24 mouse cellular contexts compared by ENCODE assay signal in genomic region chr11:43976024-43976423, GRCm38 (mm10).
DNase-seq lines count a peak whose midpoint lies in the region; ATAC-seq and TF ChIP-seq lines count a peak whose summit lies in the region.
"Had no signal": no experiment of that assay in that cellular context is flagged by ENCODE, and none has a peak within 500 bp of the region (broad histone marks: within the 10 kb centered on the region; RNA-seq: fewer than 3 reads in every experiment).

No protein-coding gene starts in this region.

- no peak overlapping the region for H3K9ac ChIP-seq in kidney, embryonic 15.5 days
- H3K9ac ChIP-seq in kidney, postnatal 0 days (ENCODE audit: low read depth, low read length), result no peak overlapping the region
- H3K9ac ChIP-seq: embryonic facial prominence, embryonic 12.5 days; forebrain, embryonic 13.5 days; forebrain, embryonic 15.5 days had no signal

- DNase-seq in heart, adult 11 months, result peak; percentile 79
- DNase-seq in heart, postnatal 14 days, result no peak
- no peak for DNase-seq in kidney, adult 9 months
- peak; percentile 83 for DNase-seq in kidney, postnatal 0 days (ENCODE audit: low spot score)
- no peak for DNase-seq in kidney, adult 18-20 months
- DNase-seq: adrenal gland, adult 8-10 months; adrenal gland, postnatal 14 days; adrenal gland, postnatal 36 days; B cell, adult 2 months; cerebellum, adult 11-12 months; cerebellum, adult 2 months; cerebellum, adult 9-10 months; cerebellum, postnatal 10 days; cerebellum, postnatal 25 days had no signal

- no peaks in the 10 kb centered on the region for H3K27me3 ChIP-seq in kidney, embryonic 15.5 days
- no peaks in the 10 kb centered on the region for H3K27me3 ChIP-seq in kidney, postnatal 0 days (ENCODE audit: insufficient read depth, low read length)
- H3K27me3 ChIP-seq: CH12.LX; embryonic facial prominence, embryonic 12.5 days; forebrain, embryonic 13.5 days; forebrain, embryonic 15.5 days; Patski had no signal

- no peak for TF ChIP-seq CTCF in kidney, postnatal 0 days (IDR thresholded peaks at IDR 0.05; ENCODE audit: low read depth)

- ATAC-seq in kidney, embryonic 15.5 days (replicated peaks; ENCODE audit: low FRiP score), result peak; percentile 98
- ATAC-seq in kidney, postnatal 0 days (replicated peaks; ENCODE audit: low FRiP score, low read depth), result peak; percentile 85
- ATAC-seq: activated CD4-positive, CD25-positive, alpha-beta regulatory T cell, adult 4 months; CD4-positive, CD25-positive, alpha-beta regulatory T cell, adult 4 months; forebrain, embryonic 13.5 days; forebrain, embryonic 15.5 days; Patski had no signal

- H3K4me3 ChIP-seq in kidney, embryonic 15.5 days (replicated peaks), result no peak overlapping the region
- no peak overlapping the region for H3K4me3 ChIP-seq in kidney, postnatal 0 days (replicated peaks; ENCODE audit: low read depth, low read length)
- H3K4me3 ChIP-seq: embryonic facial prominence, embryonic 10.5 days; embryonic facial prominence, embryonic 12.5 days; forebrain, embryonic 13.5 days; forebrain, embryonic 15.5 days had no signal

- no peaks in the 10 kb centered on the region for H3K36me3 ChIP-seq in kidney, embryonic 15.5 days
- no peaks in the 10 kb centered on the region for H3K36me3 ChIP-seq in kidney, postnatal 0 days (ENCODE audit: insufficient read depth, low read length)
- H3K36me3 ChIP-seq: embryonic facial prominence, embryonic 10.5 days; embryonic facial prominence, embryonic 12.5 days; forebrain, embryonic 15.5 days; G1E had no signal

- no peaks in the 10 kb centered on the region for H3K4me1 ChIP-seq in kidney, embryonic 15.5 days
- no peaks in the 10 kb centered on the region for H3K4me1 ChIP-seq in kidney, postnatal 0 days (replicated peaks; ENCODE audit: insufficient read depth, low read length)
- H3K4me1 ChIP-seq: embryonic facial prominence, embryonic 12.5 days had no signal

- no peak overlapping the region for H3K27ac ChIP-seq in kidney, embryonic 15.5 days
- H3K27ac ChIP-seq in kidney, postnatal 0 days, result no peak overlapping the region
- H3K27ac ChIP-seq: embryonic facial prominence, embryonic 10.5 days; embryonic facial prominence, embryonic 12.5 days; forebrain, embryonic 13.5 days; forebrain, embryonic 15.5 days had no signal

- 26% methylated on average over 4 of the region's 4 CpGs for WGBS in kidney, embryonic 15.5 days
- WGBS in kidney, postnatal 0 days, result 24% methylated on average over 4 of the region's 4 CpGs

- no peaks in the 10 kb centered on the region for H3K9me3 ChIP-seq in kidney, embryonic 15.5 days (replicated peaks)
- no peaks in the 10 kb centered on the region for H3K9me3 ChIP-seq in kidney, postnatal 0 days (replicated peaks; ENCODE audit: low read length)
- H3K9me3 ChIP-seq: embryonic facial prominence, embryonic 10.5 days; embryonic facial prominence, embryonic 12.5 days; forebrain, embryonic 13.5 days; forebrain, embryonic 15.5 days; G1E had no signal

- H3K4me2 ChIP-seq in kidney, embryonic 15.5 days, result no peak overlapping the region
- no peak overlapping the region for H3K4me2 ChIP-seq in kidney, postnatal 0 days (ENCODE audit: low read length)
- H3K4me2 ChIP-seq: embryonic facial prominence, embryonic 12.5 days; forebrain, embryonic 13.5 days; forebrain, embryonic 15.5 days had no signal

- intact Hi-C loops in heart, postnatal 14 days (cut with DNase I), result no loop called here

Comparison
In these comparisons a context has a peak if more than half of its experiments do, and no peak if none do; other contexts are left out.
1. DNase-seq: peak in heart, adult 11 months (single experiment) and kidney, postnatal 0 days (single experiment); none in heart, postnatal 14 days (0 of 2), kidney, adult 9 months (single experiment) and kidney, adult 18-20 months (single experiment).